Mouse (Mus musculus): ENCODE measurements around the gene Edf1. TPM values are rescaled to one million over a fixed set of nuclear protein-coding genes. Genes with fewer than 3 reads are reported as not detected.

The Edf1 gene
- total and polyA plus RNA-seq, 3 experiments, result 110 to 222 (median 211) TPM

- 93% methylated on average over 2 of the region's 2 CpGs for WGBS
- intact Hi-C loops (cut with DNase I), result no loop called here
- no peak for TF ChIP-seq EP300 (IDR thresholded peaks at IDR 0.05; ENCODE audit: insufficient read depth, low read depth, low read length)
- TF ChIP-seq CTCF (IDR thresholded peaks at IDR 0.05), result no peak
- TF ChIP-seq POLR2A (IDR thresholded peaks at IDR 0.05; ENCODE audit: insufficient read depth, low read depth, low read length), result no peak
- Histone ChIP-seq H3K36me3 (ENCODE audit: control insufficient read depth, insufficient read depth, low read length) (peaks cover 17% of the 10 kb centered on the region), H3K9ac (ENCODE audit: low read depth, low read length) (no peak overlapping the region; the same call in 1 of the 2 replicates), H3K4me1 (ENCODE audit: control insufficient read depth, insufficient read depth, low read length) (peaks cover 9% of the 10 kb centered on the region), H3K79me2 (replicated peaks; ENCODE audit: control insufficient read depth, insufficient read depth, low read length) (no peaks in the 10 kb centered on the region), H3K4me3 (no peak overlapping the region), H3K27ac (peak overlapping the region; percentile 78), H3K27me3 (ENCODE audit: control insufficient read depth, insufficient read depth, low read length) (no peaks in the 10 kb centered on the region)
- no peak for DNase-seq
Observed at GRCm38 (mm10) chr2:25534866-25535182, 22.8 kb upstream of the Edf1 start.

- peaks cover 17% of the 10 kb centered on the region for H3K36me3 ChIP-seq (ENCODE audit: control insufficient read depth, insufficient read depth, low read length)
- peak overlapping the region; percentile 47 for H3K27ac ChIP-seq
- no peaks in the 10 kb centered on the region for H3K27me3 ChIP-seq (ENCODE audit: control insufficient read depth, insufficient read depth, low read length)
- WGBS, result 58% methylated on average over 8 of the region's 8 CpGs
- H3K79me2 ChIP-seq (replicated peaks; ENCODE audit: control insufficient read depth, insufficient read depth, low read length), result no peaks in the 10 kb centered on the region
- no peak overlapping the region for H3K4me3 ChIP-seq
- H3K4me1 ChIP-seq (ENCODE audit: control insufficient read depth, insufficient read depth, low read length), result peaks cover 11% of the 10 kb centered on the region
- intact Hi-C loops (cut with DNase I), result no loop called here
- peak in 1 of 2 experiments; percentile 48 for DNase-seq
- H3K9ac ChIP-seq (ENCODE audit: low read depth, low read length), result no peak overlapping the region
- TF ChIP-seq CTCF (IDR thresholded peaks at IDR 0.05) (no peak), EP300 (IDR thresholded peaks at IDR 0.05; ENCODE audit: insufficient read depth, low read depth, low read length) (no peak), POLR2A (IDR thresholded peaks at IDR 0.05; ENCODE audit: insufficient read depth, low read depth, low read length) (no peak)
Observed at GRCm38 (mm10) chr2:25536531-25536930, 21.1 kb upstream of the Edf1 start.

- intact Hi-C loops (cut with DNase I), result no loop called here
- DNase-seq, result peak in 1 of 2 experiments; percentile 40
- no peak overlapping the region for H3K4me3 ChIP-seq
- H3K27ac ChIP-seq, result no peak overlapping the region
- no peaks in the 10 kb centered on the region for H3K27me3 ChIP-seq (ENCODE audit: control insufficient read depth, insufficient read depth, low read length)
- H3K4me1 ChIP-seq (ENCODE audit: control insufficient read depth, insufficient read depth, low read length), result peaks cover 4% of the 10 kb centered on the region
- peaks cover 5% of the 10 kb centered on the region for H3K79me2 ChIP-seq (replicated peaks; ENCODE audit: control insufficient read depth, insufficient read depth, low read length)
- peaks cover 9% of the 10 kb centered on the region for H3K36me3 ChIP-seq (ENCODE audit: control insufficient read depth, insufficient read depth, low read length)
- no peak for TF ChIP-seq POLR2A (IDR thresholded peaks at IDR 0.05; ENCODE audit: insufficient read depth, low read depth, low read length)
- no peak for TF ChIP-seq EP300 (IDR thresholded peaks at IDR 0.05; ENCODE audit: insufficient read depth, low read depth, low read length)
- TF ChIP-seq CTCF (IDR thresholded peaks at IDR 0.05), result no peak
- WGBS, result 58% methylated on average over 4 of the region's 4 CpGs
- no peak overlapping the region for H3K9ac ChIP-seq (ENCODE audit: low read depth, low read length)
Observed at GRCm38 (mm10) chr2:25540541-25540948, 17.1 kb upstream of the Edf1 start.

GRCm38 (mm10) chr2:25541644-25542367 lies 15.8 kb upstream of the Edf1 start:
- Histone ChIP-seq H3K9ac (ENCODE audit: low read depth, low read length) (no peak overlapping the region), H3K79me2 (replicated peaks; ENCODE audit: control insufficient read depth, insufficient read depth, low read length) (peaks cover 11% of the 10 kb centered on the region), H3K4me3 (no peak overlapping the region), H3K4me1 (ENCODE audit: control insufficient read depth, insufficient read depth, low read length) (peaks cover 7% of the 10 kb centered on the region), H3K27ac (no peak overlapping the region), H3K36me3 (ENCODE audit: control insufficient read depth, insufficient read depth, low read length) (peaks cover 2% of the 10 kb centered on the region), H3K27me3 (ENCODE audit: control insufficient read depth, insufficient read depth, low read length) (no peaks in the 10 kb centered on the region)
- intact Hi-C loops (cut with DNase I), result no loop called here
- TF ChIP-seq EP300 (IDR thresholded peaks at IDR 0.05; ENCODE audit: insufficient read depth, low read depth, low read length) (no peak), CTCF (IDR thresholded peaks at IDR 0.05) (no peak), POLR2A (IDR thresholded peaks at IDR 0.05; ENCODE audit: insufficient read depth, low read depth, low read length) (no peak)
- DNase-seq, result no peak
- 87% methylated on average over 10 of the region's 10 CpGs for WGBS

GRCm38 (mm10) chr2:25545996-25546810 lies 11.4 kb upstream of the Edf1 start:
- DNase-seq, result no peak
- TF ChIP-seq CTCF (IDR thresholded peaks at IDR 0.05), result 0 out of 2 replicates have a peak, but pooled peaks have one; percentile 2
- no peak for TF ChIP-seq EP300 (IDR thresholded peaks at IDR 0.05; ENCODE audit: insufficient read depth, low read depth, low read length)
- H3K4me3 ChIP-seq, result peak overlapping the region; percentile 73
- no peaks in the 10 kb centered on the region for H3K27me3 ChIP-seq (ENCODE audit: control insufficient read depth, insufficient read depth, low read length)
- intact Hi-C loops (cut with DNase I), result loop anchor here (5.0 kb wide), 1 partner anchor 44 kb away; the partner anchor contains the start of genes C8g and Fbxw5
- peaks cover 10% of the 10 kb centered on the region for H3K4me1 ChIP-seq (ENCODE audit: control insufficient read depth, insufficient read depth, low read length)
- H3K27ac ChIP-seq, result peak overlapping the region; percentile 96
- no peaks in the 10 kb centered on the region for H3K36me3 ChIP-seq (ENCODE audit: control insufficient read depth, insufficient read depth, low read length)
- H3K79me2 ChIP-seq (replicated peaks; ENCODE audit: control insufficient read depth, insufficient read depth, low read length), result peaks cover 11% of the 10 kb centered on the region
- WGBS, result 4% methylated on average over 43 of the region's 43 CpGs
- peak overlapping the region; percentile 98 for H3K9ac ChIP-seq (ENCODE audit: low read depth, low read length)
